In the genomic region with DNA sequence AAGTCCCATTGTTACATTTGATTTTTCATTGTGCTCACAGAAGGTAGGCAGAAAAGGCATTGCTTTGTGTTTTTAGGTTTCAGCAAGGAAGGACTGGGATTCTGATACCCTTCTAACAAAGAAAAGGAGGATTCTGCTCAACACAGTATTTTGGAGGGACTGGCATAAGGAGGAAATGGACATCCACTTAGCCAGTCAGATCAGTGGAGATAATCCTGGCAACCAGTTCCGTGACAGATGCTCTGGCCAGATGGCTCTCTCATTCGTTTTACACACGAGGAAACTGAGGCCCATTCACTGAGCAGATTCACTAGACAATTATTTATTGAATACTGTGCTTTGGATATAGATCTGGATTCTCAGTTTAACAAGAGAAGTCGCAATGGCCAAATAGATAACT, we compare ENCODE assay signal across 22 mouse cellular contexts.
DNase-seq lines count a peak whose midpoint lies in the region; ATAC-seq and TF ChIP-seq lines count a peak whose summit lies in the region.
"Had no signal": no experiment of that assay in that cellular context is flagged by ENCODE, and none has a peak within 500 bp of the region (broad histone marks: within the 10 kb centered on the region; RNA-seq: fewer than 3 reads in every experiment).

No protein-coding gene starts in this region.

- peak; percentile 58 for DNase-seq in midbrain, postnatal 0 days (ENCODE audit: low spot score)
- peak; percentile 72 for DNase-seq in cerebellum, adult 11-12 months
- DNase-seq in cerebellum, adult 9-11 months: peak; percentile 76
- no peak for DNase-seq in embryonic facial prominence, embryonic 10.5 days (ENCODE audit: low spot score)
- no peak for DNase-seq in spleen, adult 12 weeks (ENCODE audit: low spot score)
- no peak for DNase-seq in kidney, adult 18-20 months
- DNase-seq: adrenal gland, adult 2 months; gastrocnemius, postnatal 14 days; heart, adult 11 months; heart, postnatal 10 days; kidney, adult 9 months; kidney, postnatal 14 days; liver, postnatal 0 days; spleen, adult 18-20 months had no signal

- H3K27me3 ChIP-seq in midbrain, postnatal 0 days (ENCODE audit: insufficient read depth, low read length): no peaks in the 10 kb centered on the region
- no peaks in the 10 kb centered on the region for H3K27me3 ChIP-seq in midbrain, embryonic 13.5 days
- H3K27me3 ChIP-seq in embryonic facial prominence, embryonic 10.5 days (replicated peaks; ENCODE audit: low read depth, poor library complexity, severe bottlenecking): peaks cover 27% of the 10 kb centered on the region
- H3K27me3 ChIP-seq: embryonic facial prominence, embryonic 12.5 days; heart, embryonic 12.5 days had no signal

- no peak for ATAC-seq in midbrain, postnatal 0 days (ENCODE audit: low FRiP score)
- no peak for ATAC-seq in midbrain, embryonic 13.5 days
- ATAC-seq: liver, postnatal 0 days; lung, postnatal 0 days; midbrain, embryonic 16.5 days had no signal

- no peak overlapping the region for H3K27ac ChIP-seq in midbrain, postnatal 0 days (ENCODE audit: low read depth, low read length)
- no peak overlapping the region for H3K27ac ChIP-seq in midbrain, embryonic 13.5 days
- no peak overlapping the region for H3K27ac ChIP-seq in embryonic facial prominence, embryonic 10.5 days (replicated peaks)
- H3K27ac ChIP-seq: embryonic facial prominence, embryonic 12.5 days; limb, embryonic 12.5 days; macrophage had no signal

- 69% methylated on average over 4 of the region's 4 CpGs for WGBS in midbrain, postnatal 0 days
- 71% methylated on average over 4 of the region's 4 CpGs for WGBS in midbrain, embryonic 13.5 days
- WGBS in embryonic facial prominence, embryonic 10.5 days: 86% methylated on average over 4 of the region's 4 CpGs

- no peak overlapping the region for H3K4me2 ChIP-seq in midbrain, postnatal 0 days (ENCODE audit: low read depth, low read length, poor library complexity, severe bottlenecking)
- no peak overlapping the region for H3K4me2 ChIP-seq in midbrain, embryonic 13.5 days (replicated peaks)
- H3K4me2 ChIP-seq: embryonic facial prominence, embryonic 12.5 days; heart, embryonic 12.5 days; limb, embryonic 12.5 days; liver, embryonic 11.5 days had no signal

- H3K4me3 ChIP-seq in midbrain, postnatal 0 days (ENCODE audit: low read depth, low read length): no peak overlapping the region
- H3K4me3 ChIP-seq in midbrain, embryonic 13.5 days (replicated peaks): no peak overlapping the region
- no peak overlapping the region for H3K4me3 ChIP-seq in embryonic facial prominence, embryonic 10.5 days
- H3K4me3 ChIP-seq: embryonic facial prominence, embryonic 12.5 days; heart, embryonic 12.5 days; limb, embryonic 12.5 days had no signal

- H3K9me3 ChIP-seq in midbrain, postnatal 0 days (ENCODE audit: low read length): no peaks in the 10 kb centered on the region
- no peaks in the 10 kb centered on the region for H3K9me3 ChIP-seq in midbrain, embryonic 13.5 days
- H3K9me3 ChIP-seq in embryonic facial prominence, embryonic 10.5 days: no peaks in the 10 kb centered on the region
- H3K9me3 ChIP-seq: embryonic facial prominence, embryonic 12.5 days; heart, embryonic 12.5 days; limb, embryonic 12.5 days had no signal

- no peaks in the 10 kb centered on the region for H3K36me3 ChIP-seq in midbrain, postnatal 0 days (ENCODE audit: insufficient read depth, low read length)
- no peaks in the 10 kb centered on the region for H3K36me3 ChIP-seq in midbrain, embryonic 13.5 days
- H3K36me3 ChIP-seq in embryonic facial prominence, embryonic 10.5 days (replicated peaks): no peaks in the 10 kb centered on the region
- H3K36me3 ChIP-seq: embryonic facial prominence, embryonic 12.5 days; heart, embryonic 12.5 days; limb, embryonic 12.5 days had no signal

- H3K4me1 ChIP-seq in midbrain, postnatal 0 days (ENCODE audit: insufficient read depth, low read length): no peaks in the 10 kb centered on the region
- H3K4me1 ChIP-seq in midbrain, embryonic 13.5 days (replicated peaks): no peaks in the 10 kb centered on the region
- H3K4me1 ChIP-seq in embryonic facial prominence, embryonic 10.5 days: no peaks in the 10 kb centered on the region
- H3K4me1 ChIP-seq: embryonic facial prominence, embryonic 12.5 days; heart, embryonic 12.5 days; limb, embryonic 12.5 days had no signal

- no peak for TF ChIP-seq CTCF in midbrain, postnatal 0 days (IDR thresholded peaks at IDR 0.05)

- H3K9ac ChIP-seq in midbrain, postnatal 0 days (replicated peaks; ENCODE audit: low read length, poor library complexity, severe bottlenecking): no peak overlapping the region
- no peak overlapping the region for H3K9ac ChIP-seq in midbrain, embryonic 13.5 days (replicated peaks)
- H3K9ac ChIP-seq: embryonic facial prominence, embryonic 12.5 days; heart, embryonic 12.5 days; limb, embryonic 12.5 days; liver, postnatal 0 days had no signal

Comparison
In these comparisons a context has a peak if more than half of its experiments do, and no peak if none do; other contexts are left out.
1. DNase-seq: peak in midbrain, postnatal 0 days (single experiment), cerebellum, adult 11-12 months (single experiment) and cerebellum, adult 9-11 months (single experiment); none in embryonic facial prominence, embryonic 10.5 days (single experiment), spleen, adult 12 weeks (single experiment) and kidney, adult 18-20 months (single experiment).